Mouse (Mus musculus): ENCODE measurements around the gene Trim2. TPM values are rescaled to one million over a fixed set of nuclear protein-coding genes. Genes with fewer than 3 reads are reported as not detected.

Trim2 gene
- polyA plus RNA-seq, 1 experiment from 2014 or later: 32.6 TPM

DNA sequence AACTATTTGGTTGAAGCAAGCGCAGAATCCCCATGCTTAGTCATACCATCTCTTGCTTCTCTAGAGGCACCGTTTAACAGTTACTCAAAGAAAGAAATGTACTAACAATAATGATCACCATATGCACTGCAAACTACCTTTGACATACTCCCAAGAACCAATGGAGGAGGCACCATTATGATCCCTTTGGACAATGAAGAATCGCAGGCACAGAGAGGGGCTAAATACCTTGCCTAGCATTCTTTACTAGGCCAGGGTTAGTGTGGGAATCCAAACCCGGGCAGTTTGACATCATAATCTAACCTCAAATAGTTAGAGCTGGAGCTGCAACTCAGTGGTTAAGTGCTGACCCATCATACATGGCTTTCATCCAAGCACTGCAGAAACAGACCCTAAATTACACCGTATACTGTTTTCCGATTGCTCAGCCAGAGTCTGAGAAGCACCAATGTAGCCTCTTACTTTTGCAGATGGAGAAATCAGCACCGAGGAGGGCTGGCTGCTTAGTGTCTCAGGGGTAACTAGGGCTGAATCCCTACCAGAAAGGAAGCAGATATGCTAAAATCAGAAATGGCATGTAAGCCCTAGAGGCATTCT, 97.7 kb downstream of the Trim2 start:
- 86% methylated on average over 7 of the region's 7 CpGs for WGBS
- ATAC-seq (ENCODE audit: low FRiP score, low TSS enrichment): no peak
- H3K4me1 ChIP-seq (ENCODE audit: control insufficient read depth, insufficient read depth, low read length): no peaks in the 10 kb centered on the region

DNA sequence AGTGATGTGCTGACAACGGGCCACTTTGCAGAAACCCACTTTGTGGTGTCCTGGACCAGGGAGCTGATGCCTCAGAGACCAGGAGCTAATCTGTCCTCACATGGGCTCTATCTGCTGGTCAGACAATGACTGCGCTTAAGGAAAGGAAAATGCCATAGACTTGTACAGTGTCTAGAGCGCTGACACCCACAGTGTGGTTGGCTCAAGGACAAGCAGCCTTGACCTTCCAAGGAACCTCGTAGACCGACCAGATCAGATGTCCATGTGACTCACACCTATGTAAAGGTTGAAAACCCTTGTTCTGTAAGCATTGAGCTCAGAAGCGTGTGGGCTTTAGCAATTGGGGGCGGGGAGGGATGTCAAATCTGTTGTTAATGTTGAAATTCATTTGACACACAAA, 98.2 kb downstream of the Trim2 start:
- H3K27ac ChIP-seq (ENCODE audit: low read depth, low read length): no peak overlapping the region
- H3K9ac ChIP-seq (ENCODE audit: low read depth, low read length): no peak overlapping the region
- H3K9me3 ChIP-seq (ENCODE audit: control insufficient read depth, low read length): no peaks in the 10 kb centered on the region
- no peaks in the 10 kb centered on the region for H3K27me3 ChIP-seq (ENCODE audit: control insufficient read depth, insufficient read depth, low read length)
- no peak overlapping the region for H3K4me3 ChIP-seq (ENCODE audit: low read length)
- ATAC-seq (ENCODE audit: low FRiP score, low TSS enrichment): no peak
- H3K4me1 ChIP-seq (ENCODE audit: control insufficient read depth, insufficient read depth, low read length): no peaks in the 10 kb centered on the region
- peaks cover 12% of the 10 kb centered on the region for H3K36me3 ChIP-seq (ENCODE audit: control insufficient read depth, insufficient read depth, low read length)
- no peak overlapping the region for H3K4me2 ChIP-seq (replicated peaks; ENCODE audit: low read depth, low read length)
- WGBS: 93% methylated on average over 7 of the region's 7 CpGs

More for the DNA sequence above, 97.7 kb downstream of the Trim2 start:
- Histone ChIP-seq H3K9me3 (ENCODE audit: control insufficient read depth, low read length) (no peaks in the 10 kb centered on the region), H3K27ac (ENCODE audit: low read depth, low read length) (no peak overlapping the region), H3K4me2 (replicated peaks; ENCODE audit: low read depth, low read length) (no peak overlapping the region), H3K36me3 (ENCODE audit: control insufficient read depth, insufficient read depth, low read length) (peaks cover 12% of the 10 kb centered on the region), H3K27me3 (ENCODE audit: control insufficient read depth, insufficient read depth, low read length) (no peaks in the 10 kb centered on the region), H3K4me3 (ENCODE audit: low read length) (no peak overlapping the region), H3K9ac (ENCODE audit: low read depth, low read length) (no peak overlapping the region)

DNA sequence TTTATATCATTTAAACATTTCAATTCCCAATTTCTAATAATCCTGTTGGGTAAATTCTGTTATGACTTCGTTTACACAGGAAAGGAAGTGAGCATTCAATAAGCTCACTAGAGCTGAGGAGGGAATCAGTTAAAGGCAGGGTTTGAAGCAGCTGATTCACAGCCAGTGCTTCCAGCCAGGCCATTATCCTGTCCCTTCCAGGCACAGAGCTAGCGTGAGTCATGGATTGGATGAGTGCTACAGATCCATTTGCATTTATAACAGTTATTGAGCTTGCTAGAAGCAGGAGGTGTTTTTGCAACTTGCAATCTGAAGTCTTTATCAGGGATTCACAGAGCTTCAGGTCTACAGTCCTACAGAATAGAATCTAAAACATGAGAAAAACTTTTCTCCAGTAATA, 99.3 kb downstream of the Trim2 start:
- peaks cover 12% of the 10 kb centered on the region for H3K36me3 ChIP-seq (ENCODE audit: control insufficient read depth, insufficient read depth, low read length)
- ATAC-seq (ENCODE audit: low FRiP score, low TSS enrichment): no peak
- H3K27ac ChIP-seq (ENCODE audit: low read depth, low read length): no peak overlapping the region
- H3K4me2 ChIP-seq (replicated peaks; ENCODE audit: low read depth, low read length): no peak overlapping the region
- H3K27me3 ChIP-seq (ENCODE audit: control insufficient read depth, insufficient read depth, low read length): no peaks in the 10 kb centered on the region
- no peak overlapping the region for H3K9ac ChIP-seq (ENCODE audit: low read depth, low read length)
- no peak overlapping the region for H3K4me3 ChIP-seq (ENCODE audit: low read length)
- H3K9me3 ChIP-seq (ENCODE audit: control insufficient read depth, low read length): no peaks in the 10 kb centered on the region
- WGBS: 57% methylated on average over 2 of the region's 2 CpGs
- H3K4me1 ChIP-seq (ENCODE audit: control insufficient read depth, insufficient read depth, low read length): no peaks in the 10 kb centered on the region

DNA sequence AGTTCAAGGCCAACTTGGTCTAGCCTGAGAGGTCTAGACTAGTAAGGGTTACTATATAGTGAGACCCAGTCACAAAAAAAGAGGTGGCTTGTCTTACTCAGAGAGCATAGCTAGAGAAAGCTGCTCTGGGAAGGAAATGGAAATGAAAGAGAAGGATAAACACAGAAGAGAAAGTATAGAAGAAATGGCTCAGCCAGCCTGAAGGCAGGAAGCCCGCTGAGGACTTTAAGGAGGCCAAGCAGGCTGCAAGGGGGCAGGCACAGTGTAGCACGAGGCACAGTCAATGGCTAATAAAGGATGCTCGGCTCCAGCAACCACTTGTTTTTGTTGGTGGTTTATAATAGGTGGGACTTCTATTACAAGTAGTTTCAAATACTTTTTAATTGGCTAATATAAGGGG, 100.6 kb downstream of the Trim2 start:
- no peak overlapping the region for H3K4me2 ChIP-seq (replicated peaks; ENCODE audit: low read depth, low read length)
- no peak overlapping the region for H3K27ac ChIP-seq (ENCODE audit: low read depth, low read length)
- H3K9ac ChIP-seq (ENCODE audit: low read depth, low read length): no peak overlapping the region
- H3K36me3 ChIP-seq (ENCODE audit: control insufficient read depth, insufficient read depth, low read length): peaks cover 12% of the 10 kb centered on the region
- H3K4me1 ChIP-seq (ENCODE audit: control insufficient read depth, insufficient read depth, low read length): no peaks in the 10 kb centered on the region
- 81% methylated on average over 3 of the region's 3 CpGs for WGBS
- ATAC-seq (ENCODE audit: low FRiP score, low TSS enrichment): no peak
- H3K4me3 ChIP-seq (ENCODE audit: low read length): no peak overlapping the region
- H3K27me3 ChIP-seq (ENCODE audit: control insufficient read depth, insufficient read depth, low read length): no peaks in the 10 kb centered on the region
- no peaks in the 10 kb centered on the region for H3K9me3 ChIP-seq (ENCODE audit: control insufficient read depth, low read length)

DNA sequence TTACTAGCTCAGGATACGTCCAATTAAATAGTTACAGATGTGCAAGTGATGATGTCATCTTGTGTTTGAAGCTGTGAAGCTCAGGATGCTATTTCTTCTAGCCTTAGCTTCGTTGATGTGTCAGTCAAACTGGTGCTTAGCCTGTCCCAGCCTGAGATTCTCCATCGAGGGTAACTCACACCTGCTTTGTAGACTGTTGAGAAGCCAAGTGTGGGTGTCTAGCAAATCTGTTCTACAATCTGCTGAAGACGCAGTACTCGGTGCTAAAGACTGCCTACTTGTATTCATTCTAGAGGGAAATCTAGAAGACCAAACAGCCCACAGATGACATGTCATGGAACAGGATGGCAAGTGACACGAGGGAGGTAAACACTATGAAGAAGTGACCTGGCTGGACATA, 101.0 kb downstream of the Trim2 start:
- 91% methylated on average over 6 of the region's 6 CpGs for WGBS
- Histone ChIP-seq H3K36me3 (ENCODE audit: control insufficient read depth, insufficient read depth, low read length) (peaks cover 12% of the 10 kb centered on the region), H3K4me1 (ENCODE audit: control insufficient read depth, insufficient read depth, low read length) (0 out of 2 replicates have a peak, but pooled peaks cover 4% of the 10 kb centered on the region), H3K27me3 (ENCODE audit: control insufficient read depth, insufficient read depth, low read length) (no peaks in the 10 kb centered on the region), H3K27ac (ENCODE audit: low read depth, low read length) (no peak overlapping the region), H3K9me3 (ENCODE audit: control insufficient read depth, low read length) (no peaks in the 10 kb centered on the region), H3K4me2 (replicated peaks; ENCODE audit: low read depth, low read length) (no peak overlapping the region), H3K9ac (ENCODE audit: low read depth, low read length) (no peak overlapping the region), H3K4me3 (ENCODE audit: low read length) (no peak overlapping the region)
- ATAC-seq (ENCODE audit: low FRiP score, low TSS enrichment): no peak

DNA sequence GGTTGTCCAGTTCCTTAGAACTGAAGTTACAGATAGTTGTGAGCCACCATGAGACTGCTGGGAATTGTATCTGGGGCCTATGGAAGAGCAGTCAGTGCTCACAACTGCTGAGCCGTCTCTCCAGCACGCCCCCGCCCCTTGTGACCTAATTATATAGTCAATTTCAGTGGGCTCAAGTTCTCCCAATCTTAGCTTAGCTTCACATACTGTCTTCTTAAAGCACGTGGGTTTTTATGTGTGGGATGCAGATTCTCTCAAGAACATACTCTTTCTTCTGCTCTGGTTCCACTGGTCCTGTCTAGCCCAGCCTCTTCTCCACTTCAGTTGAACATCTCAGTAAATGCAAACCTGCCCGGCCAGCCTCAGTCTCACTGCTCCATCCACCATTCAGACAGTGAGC, 102.0 kb downstream of the Trim2 start:
- Histone ChIP-seq H3K9me3 (ENCODE audit: control insufficient read depth, low read length) (no peaks in the 10 kb centered on the region), H3K4me2 (replicated peaks; ENCODE audit: low read depth, low read length) (no peak overlapping the region), H3K36me3 (ENCODE audit: control insufficient read depth, insufficient read depth, low read length) (peaks cover 12% of the 10 kb centered on the region), H3K27me3 (ENCODE audit: control insufficient read depth, insufficient read depth, low read length) (no peaks in the 10 kb centered on the region), H3K9ac (ENCODE audit: low read depth, low read length) (no peak overlapping the region), H3K27ac (ENCODE audit: low read depth, low read length) (no peak overlapping the region), H3K4me3 (ENCODE audit: low read length) (no peak overlapping the region), H3K4me1 (ENCODE audit: control insufficient read depth, insufficient read depth, low read length) (0 out of 2 replicates have a peak, but pooled peaks cover 7% of the 10 kb centered on the region)
- ATAC-seq (ENCODE audit: low FRiP score, low TSS enrichment): no peak
- 80% methylated on average over 5 of the region's 5 CpGs for WGBS

DNA sequence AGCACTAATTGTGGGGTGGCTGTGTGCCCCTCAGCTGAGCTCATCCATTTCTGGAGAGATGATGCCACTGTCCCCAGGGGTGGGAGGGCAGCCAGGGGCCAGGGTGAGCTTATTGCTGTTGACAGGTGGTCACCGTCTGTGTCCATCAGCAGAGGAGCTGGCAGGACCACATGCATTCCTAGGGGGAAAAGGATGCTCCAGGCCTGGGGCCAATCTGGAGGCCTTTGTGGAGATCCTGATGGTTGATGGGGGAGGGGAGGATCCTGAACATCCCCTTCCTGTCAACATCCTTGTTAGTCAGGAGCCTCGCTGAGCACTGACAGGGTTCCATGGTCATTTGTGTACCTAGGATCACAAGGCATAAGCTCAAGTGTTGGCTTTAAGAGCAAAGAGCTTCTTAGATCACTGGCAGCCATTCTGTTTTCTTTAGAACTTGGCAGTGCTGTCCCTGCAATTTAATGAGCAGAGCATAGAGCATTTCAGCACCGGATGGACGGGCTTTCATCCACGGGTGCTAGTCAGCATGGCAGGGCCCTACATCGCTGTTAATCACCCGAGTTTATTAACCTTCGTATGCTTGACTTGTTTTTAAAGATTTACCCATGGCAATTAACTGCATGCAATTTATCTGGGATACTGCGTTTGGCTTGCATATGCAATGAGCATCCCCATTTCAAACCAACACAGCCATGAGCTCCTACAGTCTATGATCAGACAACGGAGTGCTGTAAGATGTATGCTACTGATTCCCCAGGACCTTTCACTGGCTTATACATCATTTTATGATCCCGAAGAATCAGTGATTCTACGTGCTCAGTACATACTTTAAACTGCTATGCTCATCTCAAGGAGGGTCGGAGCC, 105.9 kb downstream of the Trim2 start:
- 46% methylated on average over 13 of the region's 13 CpGs for WGBS

DNA sequence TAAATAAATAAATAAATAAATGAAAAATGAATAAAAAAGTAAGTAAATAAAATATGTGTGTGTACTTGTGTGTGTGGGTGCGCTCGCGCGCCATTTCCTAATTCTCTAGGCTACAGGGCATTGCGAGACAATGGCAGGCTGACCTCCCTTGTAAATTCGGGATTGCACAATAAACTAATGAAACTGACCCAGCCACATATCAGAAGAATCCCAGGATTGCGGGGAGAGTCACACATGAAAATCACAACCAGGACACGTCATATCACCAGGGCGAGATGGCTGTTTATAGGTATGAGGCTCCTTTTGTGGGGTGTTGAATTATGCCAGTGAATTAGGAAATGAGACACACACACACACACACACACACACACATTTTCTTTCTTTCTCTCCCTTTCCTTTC, 107.2 kb downstream of the Trim2 start:
- Histone ChIP-seq H3K9ac (ENCODE audit: low read depth, low read length) (no peak overlapping the region), H3K9me3 (ENCODE audit: control insufficient read depth, low read length) (no peaks in the 10 kb centered on the region), H3K4me2 (replicated peaks; ENCODE audit: low read depth, low read length) (no peak overlapping the region), H3K27me3 (ENCODE audit: control insufficient read depth, insufficient read depth, low read length) (no peaks in the 10 kb centered on the region), H3K27ac (ENCODE audit: low read depth, low read length) (no peak overlapping the region), H3K4me3 (ENCODE audit: low read length) (no peak overlapping the region), H3K4me1 (ENCODE audit: control insufficient read depth, insufficient read depth, low read length) (0 out of 2 replicates have a peak, but pooled peaks cover 7% of the 10 kb centered on the region), H3K36me3 (ENCODE audit: control insufficient read depth, insufficient read depth, low read length) (no peaks in the 10 kb centered on the region)
- WGBS: 96% methylated on average over 9 of the region's 9 CpGs
- no peak for ATAC-seq (ENCODE audit: low FRiP score, low TSS enrichment)

More for the DNA sequence above, 105.9 kb downstream of the Trim2 start:
- H3K4me2 ChIP-seq (replicated peaks; ENCODE audit: low read depth, low read length): no peak overlapping the region
- H3K27me3 ChIP-seq (ENCODE audit: control insufficient read depth, insufficient read depth, low read length): no peaks in the 10 kb centered on the region
- no peaks in the 10 kb centered on the region for H3K9me3 ChIP-seq (ENCODE audit: control insufficient read depth, low read length)
- H3K27ac ChIP-seq (ENCODE audit: low read depth, low read length): no peak overlapping the region
- no peaks in the 10 kb centered on the region; the same call in 1 of the 2 replicates for H3K36me3 ChIP-seq (ENCODE audit: control insufficient read depth, insufficient read depth, low read length)
- H3K4me3 ChIP-seq (ENCODE audit: low read length): no peak overlapping the region
- H3K9ac ChIP-seq (ENCODE audit: low read depth, low read length): no peak overlapping the region
- ATAC-seq (ENCODE audit: low FRiP score, low TSS enrichment): peak; percentile 46; the same call in 1 of the 2 replicates
- 0 out of 2 replicates have a peak, but pooled peaks cover 7% of the 10 kb centered on the region for H3K4me1 ChIP-seq (ENCODE audit: control insufficient read depth, insufficient read depth, low read length)

DNA sequence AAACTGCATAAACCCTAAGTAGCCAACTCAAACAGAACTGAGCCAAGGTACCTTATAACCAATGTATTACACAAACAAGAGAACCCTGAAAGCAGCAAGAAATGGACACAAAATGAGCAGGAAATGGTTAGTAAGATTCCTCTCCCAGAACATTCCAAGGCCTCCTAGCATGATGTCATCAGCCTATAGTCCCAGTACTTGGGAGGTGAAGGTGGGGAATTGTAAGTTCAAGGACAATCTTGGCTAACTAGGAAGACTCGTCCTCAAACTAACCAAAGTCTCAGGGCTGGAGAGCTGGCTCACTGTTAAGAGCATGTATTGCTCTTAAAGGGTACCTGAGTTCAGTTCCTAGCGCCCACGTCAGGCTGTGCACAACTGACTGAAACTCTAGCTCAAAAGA, 108.4 kb downstream of the Trim2 start:
- Histone ChIP-seq H3K27me3 (ENCODE audit: control insufficient read depth, insufficient read depth, low read length) (no peaks in the 10 kb centered on the region), H3K4me1 (ENCODE audit: control insufficient read depth, insufficient read depth, low read length) (0 out of 2 replicates have a peak, but pooled peaks cover 7% of the 10 kb centered on the region), H3K36me3 (ENCODE audit: control insufficient read depth, insufficient read depth, low read length) (no peaks in the 10 kb centered on the region), H3K9ac (ENCODE audit: low read depth, low read length) (no peak overlapping the region), H3K27ac (ENCODE audit: low read depth, low read length) (no peak overlapping the region), H3K9me3 (ENCODE audit: control insufficient read depth, low read length) (no peaks in the 10 kb centered on the region), H3K4me2 (replicated peaks; ENCODE audit: low read depth, low read length) (no peak overlapping the region), H3K4me3 (ENCODE audit: low read length) (no peak overlapping the region)
- ATAC-seq (ENCODE audit: low FRiP score, low TSS enrichment): no peak
- 93% methylated on average over 3 of the region's 3 CpGs for WGBS

All from kidney, embryonic 14.5 days (tissue).